ENCODE assay signal across 13 mouse cellular contexts in genomic region chr2:135660816-135661215, GRCm38 (mm10). TPM values are rescaled to one million over a fixed set of nuclear protein-coding genes. Genes with fewer than 3 reads are reported as not detected.
DNase-seq lines count a peak whose midpoint lies in the region; ATAC-seq and TF ChIP-seq lines count a peak whose summit lies in the region.
"Had no signal": no experiment of that assay in that cellular context is flagged by ENCODE, and none has a peak within 500 bp of the region (broad histone marks: within the 10 kb centered on the region; RNA-seq: fewer than 3 reads in every experiment).

No protein-coding gene starts in this region.

- H3K4me2 ChIP-seq in heart, embryonic 13.5 days: peak overlapping the region; percentile 76
- peak overlapping the region; percentile 76 for H3K4me2 ChIP-seq in hindbrain, postnatal 0 days (ENCODE audit: low read depth, low read length)
- H3K4me2 ChIP-seq in stomach, embryonic 15.5 days: 0 out of 2 replicates have a peak overlapping the region, but pooled peaks have one; percentile 22
- no peak overlapping the region for H3K4me2 ChIP-seq in liver, embryonic 12.5 days

- no peak overlapping the region for H3K9ac ChIP-seq in heart, embryonic 13.5 days
- H3K9ac ChIP-seq in hindbrain, postnatal 0 days (replicated peaks; ENCODE audit: low read length): no peak overlapping the region
- no peak overlapping the region for H3K9ac ChIP-seq in stomach, embryonic 15.5 days
- H3K9ac ChIP-seq in liver, embryonic 12.5 days: no peak overlapping the region

- TF ChIP-seq CTCF in hindbrain, postnatal 0 days (IDR thresholded peaks at IDR 0.05; ENCODE audit: low read depth): no peak

- no peak overlapping the region for H3K27ac ChIP-seq in heart, embryonic 13.5 days (replicated peaks)
- no peak overlapping the region for H3K27ac ChIP-seq in hindbrain, postnatal 0 days
- H3K27ac ChIP-seq in stomach, embryonic 15.5 days: no peak overlapping the region
- no peak overlapping the region for H3K27ac ChIP-seq in liver, embryonic 12.5 days

- ATAC-seq in heart, embryonic 13.5 days (ENCODE audit: extremely low read depth, insufficient number of reproducible peaks, low FRiP score, low TSS enrichment): no peak
- ATAC-seq in megakaryocyte, adult 5-6 weeks (ENCODE audit: poor library complexity, severe bottlenecking): no peak
- no peak for ATAC-seq in hindbrain, postnatal 0 days
- no peak for ATAC-seq in stomach, embryonic 15.5 days (ENCODE audit: insufficient read depth, low FRiP score, low read depth)
- no peak for ATAC-seq in liver, embryonic 12.5 days
- ATAC-seq: CD4-positive, CD25-positive, alpha-beta regulatory T cell, adult 4 months had no signal

- intact Hi-C loops in heart, postnatal 10 days (cut with DNase I): loop anchor here (2.0 to 5.0 kb wide), 2 partner anchors 32 to 66 kb away; no protein-coding TSS in a partner anchor

- WGBS in heart, embryonic 13.5 days: 64% methylated on average over 4 of the region's 4 CpGs
- 61% methylated on average over 4 of the region's 4 CpGs for WGBS in hindbrain, postnatal 0 days
- 57% methylated on average over 4 of the region's 4 CpGs for WGBS in stomach, embryonic 15.5 days
- WGBS in liver, embryonic 12.5 days (ENCODE audit: insufficient replicate concordance): 53% methylated on average over 4 of the region's 4 CpGs

- DNase-seq in heart, postnatal 10 days: no peak
- DNase-seq in hindbrain, postnatal 0 days (ENCODE audit: low spot score): no peak
- DNase-seq: cerebellum, postnatal 10 days; kidney, postnatal 10 days; left cerebral cortex, postnatal 4 days; right cerebral cortex, adult 18-20 months; thymus, postnatal 36 days had no signal

- 0 out of 2 replicates have a peak overlapping the region, but pooled peaks have one; percentile 90 for H3K4me3 ChIP-seq in heart, embryonic 13.5 days
- peak overlapping the region; percentile 64 for H3K4me3 ChIP-seq in megakaryocyte, embryonic 14.5 days (replicated peaks)
- H3K4me3 ChIP-seq in hindbrain, postnatal 0 days (ENCODE audit: low read length): peak overlapping the region; percentile 84; the same call in 1 of the 2 replicates
- no peak overlapping the region for H3K4me3 ChIP-seq in stomach, embryonic 15.5 days (replicated peaks)
- no peak overlapping the region for H3K4me3 ChIP-seq in liver, embryonic 12.5 days

- H3K36me3 ChIP-seq in heart, embryonic 13.5 days: 0 out of 2 replicates have a peak, but pooled peaks cover 6% of the 10 kb centered on the region
- peaks cover 12% of the 10 kb centered on the region for H3K36me3 ChIP-seq in megakaryocyte, embryonic 14.5 days (replicated peaks; ENCODE audit: low read length)
- no peaks in the 10 kb centered on the region for H3K36me3 ChIP-seq in hindbrain, postnatal 0 days (ENCODE audit: insufficient read depth, low read length)
- H3K36me3 ChIP-seq in stomach, embryonic 15.5 days: no peaks in the 10 kb centered on the region
- H3K36me3 ChIP-seq in liver, embryonic 12.5 days: no peaks in the 10 kb centered on the region

- H3K9me3 ChIP-seq in heart, embryonic 13.5 days: no peaks in the 10 kb centered on the region
- peaks cover 10% of the 10 kb centered on the region; the same call in 1 of the 2 replicates for H3K9me3 ChIP-seq in megakaryocyte, embryonic 14.5 days
- no peaks in the 10 kb centered on the region for H3K9me3 ChIP-seq in hindbrain, postnatal 0 days (ENCODE audit: low read length)
- no peaks in the 10 kb centered on the region for H3K9me3 ChIP-seq in stomach, embryonic 15.5 days
- no peaks in the 10 kb centered on the region for H3K9me3 ChIP-seq in liver, embryonic 12.5 days (replicated peaks)

- no peaks in the 10 kb centered on the region for H3K27me3 ChIP-seq in heart, embryonic 13.5 days (replicated peaks)
- peaks cover 2% of the 10 kb centered on the region for H3K27me3 ChIP-seq in megakaryocyte, embryonic 14.5 days (replicated peaks)
- no peaks in the 10 kb centered on the region for H3K27me3 ChIP-seq in hindbrain, postnatal 0 days (ENCODE audit: insufficient read depth, low read length)
- no peaks in the 10 kb centered on the region for H3K27me3 ChIP-seq in stomach, embryonic 15.5 days (replicated peaks)
- H3K27me3 ChIP-seq in liver, embryonic 12.5 days (replicated peaks): peaks cover 11% of the 10 kb centered on the region

- peaks cover 12% of the 10 kb centered on the region for H3K4me1 ChIP-seq in heart, embryonic 13.5 days
- peaks cover 21% of the 10 kb centered on the region for H3K4me1 ChIP-seq in megakaryocyte, embryonic 14.5 days
- H3K4me1 ChIP-seq in hindbrain, postnatal 0 days (ENCODE audit: insufficient read depth, low read length): no peaks in the 10 kb centered on the region
- no peaks in the 10 kb centered on the region for H3K4me1 ChIP-seq in stomach, embryonic 15.5 days
- H3K4me1 ChIP-seq in liver, embryonic 12.5 days: no peaks in the 10 kb centered on the region

RNA-seq across cellular contexts. Expression of gene Plcb4, which starts 2.0 kb away (rescaled TPM):
- 26.0 and 27.3 TPM in 2 replicates for polyA plus RNA-seq in heart, embryonic 13.5 days (2015; fragmentation: Nextera tagmentation; extraction: Ambion mirVana)
- total RNA-seq in heart, postnatal 10 days (2021): 10 to 100 TPM; 71.4 to 95.2 TPM
- polyA plus RNA-seq in megakaryocyte, embryonic 14.5 days (2012; ENCODE audit: insufficient read depth, low replicate concordance): 5.4 TPM in 1 of 2 replicates, not detected in the other
- total RNA-seq in megakaryocyte, adult 5-6 weeks (2015): 7.0 and 8.5 TPM in 2 replicates
- 5.2 and 7.1 TPM in 2 replicates for total RNA-seq in megakaryocyte, adult 5-6 weeks (2017)
- 46.9 and 74.3 TPM in 2 replicates for total RNA-seq in hindbrain, postnatal 0 days (2014; rRNA removed)
- 43.0 and 46.6 TPM in 2 replicates for polyA plus RNA-seq in hindbrain, postnatal 0 days (2015; fragmentation: Nextera tagmentation; extraction: Ambion mirVana)
- polyA plus RNA-seq in stomach, embryonic 15.5 days (2015; fragmentation: Nextera tagmentation; extraction: Ambion mirVana): 24.7 and 29.3 TPM in 2 replicates
- 5.1 and 5.8 TPM in 2 replicates for polyA plus RNA-seq in liver, embryonic 12.5 days (2016; fragmentation: Nextera tagmentation; extraction: Ambion mirVana)

Comparison
In these comparisons a context has a peak if more than half of its experiments do, and no peak if none do; other contexts are left out.
1. H3K4me3 ChIP-seq: peak in heart, embryonic 13.5 days (single experiment), megakaryocyte, embryonic 14.5 days (single experiment) and hindbrain, postnatal 0 days (single experiment); none in stomach, embryonic 15.5 days (single experiment) and liver, embryonic 12.5 days (single experiment).